8 mouse cellular contexts compared by ENCODE assay signal in the genomic region with DNA sequence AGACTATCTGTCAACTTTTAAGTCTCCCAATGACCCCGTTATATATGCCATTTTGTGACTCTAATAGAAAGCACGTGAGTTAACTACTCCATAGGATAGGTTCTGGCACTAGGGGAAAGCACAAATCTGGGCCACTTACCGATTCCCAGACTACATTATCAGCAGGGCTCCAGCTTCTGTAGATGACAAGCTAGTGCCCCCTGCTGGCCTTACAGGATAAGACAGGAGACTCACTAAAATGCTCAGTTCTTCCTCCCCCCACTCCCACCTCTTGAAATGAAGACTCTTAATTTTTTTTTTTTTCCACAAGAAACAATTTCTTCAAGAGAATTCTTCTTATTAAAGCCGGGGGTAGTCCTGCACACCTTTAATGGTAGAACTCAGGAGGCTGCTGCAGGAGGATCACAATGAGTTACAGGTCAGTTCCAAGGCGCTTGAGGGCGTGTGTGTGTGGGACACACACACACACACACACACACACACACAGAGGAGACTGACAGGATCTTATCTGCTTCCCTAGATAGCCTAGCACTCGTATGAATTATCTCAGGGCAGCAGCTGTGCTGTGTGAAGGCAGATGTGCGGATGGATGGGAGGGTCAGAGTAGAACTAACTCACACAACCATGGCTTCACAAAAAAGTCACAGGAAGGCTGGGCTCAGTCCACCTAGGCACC. TPM values are rescaled to one million over a fixed set of nuclear protein-coding genes. Genes with fewer than 3 reads are reported as not detected.
A peak's percentile ranks its signal among the peaks of the same experiment; 100 is the strongest.
DNase-seq lines count a peak whose midpoint lies in the region; TF ChIP-seq lines count a peak whose summit lies in the region.

No protein-coding gene starts in this region.

- H3K27ac ChIP-seq in embryonic fibroblast, embryonic 13.5 days (ENCODE audit: insufficient read depth, low read length), result no peak overlapping the region
- peak overlapping the region; percentile 46 for H3K27ac ChIP-seq in macrophage

- peak; percentile 76 for DNase-seq in kidney, adult 18-20 months
- DNase-seq in kidney, adult 11 months, result no peak
- DNase-seq in adrenal gland, postnatal 36 days, result peak; percentile 76 to 82
- DNase-seq in heart, postnatal 10 days, result peak; percentile 77 to 82
- peak; percentile 51 to 66 for DNase-seq in layer of hippocampus, postnatal 36 days
- peak; percentile 80 for DNase-seq in right cerebral cortex, postnatal 4 days

- TF ChIP-seq CTCF in embryonic fibroblast, embryonic 13.5 days (IDR thresholded peaks at IDR 0.05; ENCODE audit: borderline replicate concordance, insufficient read depth, low read length), result peak; percentile 46; the same call in 1 of the 2 replicates

- H3K4me3 ChIP-seq in embryonic fibroblast, embryonic 13.5 days (ENCODE audit: insufficient read depth, low read length), result no peak overlapping the region
- no peak overlapping the region for H3K4me3 ChIP-seq in macrophage (ENCODE audit: inconsistent target)

- 46% methylated on average over 8 of the region's 8 CpGs for whole genome bisulfite sequencing in macrophage (ENCODE audit: missing documents)

- peaks cover 3% of the 10 kb centered on the region; the same call in 1 of the 2 replicates for H3K4me1 ChIP-seq in embryonic fibroblast, embryonic 13.5 days (ENCODE audit: control insufficient read depth, insufficient read depth, low read length)

- peaks cover 21% of the 10 kb centered on the region for H3K79me2 ChIP-seq in macrophage (ENCODE audit: inconsistent target)

- intact Hi-C loops in heart, postnatal 10 days (cut with DNase I), result loop anchor here (1.0 to 10.0 kb wide), 4 partner anchors 73 to 581 kb away; no protein-coding TSS in a partner anchor

- H3K36me3 ChIP-seq in macrophage (ENCODE audit: inconsistent target), result peaks cover 11% of the 10 kb centered on the region; the same call in 1 of the 2 replicates

- no peak for TF ChIP-seq POLR2A in embryonic fibroblast, embryonic 13.5 days (IDR thresholded peaks at IDR 0.05; ENCODE audit: low read depth, low read length)

RNA-seq across cellular contexts. Expression of gene Glrx5, which starts 7.1 kb away (rescaled TPM):
- 100 to 1,000 TPM; 159 to 254 TPM for total RNA-seq in adrenal gland, postnatal 36 days (2021)
- polyA plus RNA-seq in embryonic fibroblast, embryonic 13.5 days (2011; ENCODE audit: insufficient read length, low read depth, missing spikeins), result 37.6 and 45.1 TPM in 2 replicates
- 10 to 100 TPM; 84.5 to 86.0 TPM for total RNA-seq in heart, postnatal 10 days (2021)
- 10 to 100 TPM; 45.6 to 45.9 TPM for total RNA-seq in layer of hippocampus, postnatal 36 days (2021)
- total RNA-seq in macrophage (2018; cell fraction: chromatin; rRNA removed), result 1 to 10 TPM in 20 of 26 experiments, under 1 TPM in 4, not detected in 2; 0.65 to 9.7 (median 2.2) TPM
- total RNA-seq in macrophage (2018; cell fraction: cytosol; rRNA removed), result 10 to 100 TPM; 14.1 to 26.6 (median 18.8) TPM
- 10 to 100 TPM in 3 of 26 experiments, 1 to 10 TPM in 23; 2.0 to 27.2 (median 7.0) TPM for total RNA-seq in macrophage (2018; cell fraction: nucleus; rRNA removed)
- 5.1 to 28.7 TPM (median 17.8 TPM) in 3 replicates for polyA plus RNA-seq in macrophage (2018)

RNA-seq across cellular contexts. Expression of gene Syne3, which starts 15.8 kb away (rescaled TPM):
- total RNA-seq in adrenal gland, postnatal 36 days (2021), result 10 to 100 TPM; 16.5 to 18.2 TPM
- polyA plus RNA-seq in embryonic fibroblast, embryonic 13.5 days (2011; ENCODE audit: insufficient read length, low read depth, missing spikeins), result 13.6 and 15.9 TPM in 2 replicates
- 1 to 10 TPM; 6.1 to 6.4 TPM for total RNA-seq in heart, postnatal 10 days (2021)
- 1 to 10 TPM; 1.3 to 2.0 TPM for total RNA-seq in layer of hippocampus, postnatal 36 days (2021)
- 100 to 1,000 TPM in 3 of 26 experiments, 10 to 100 TPM in 21, 1 to 10 TPM in 2; 9.1 to 309 (median 31.2) TPM for total RNA-seq in macrophage (2018; cell fraction: chromatin; rRNA removed)
- total RNA-seq in macrophage (2018; cell fraction: cytosol; rRNA removed), result 10 to 100 TPM in 13 of 26 experiments, 1 to 10 TPM in 13; 4.6 to 56.9 (median 12.5) TPM
- total RNA-seq in macrophage (2018; cell fraction: nucleus; rRNA removed), result 100 to 1,000 TPM in 1 of 26 experiments, 10 to 100 TPM in 15, 1 to 10 TPM in 10; 6.6 to 122 (median 16.8) TPM
- 6.4 to 13.5 TPM (median 8.7 TPM) in 3 replicates for polyA plus RNA-seq in macrophage (2018)
